Mouse (Mus musculus) embryonic fibroblast, embryonic 13.5 days (primary cell): ENCODE results near the gene Pdia6. TPM values are rescaled to one million over a fixed set of nuclear protein-coding genes. Genes with fewer than 3 reads are reported as not detected.

ENCODE experiments used
- H3K27ac ChIP-seq: 2 replicates; pipeline ENCODE4 v1.5.1; 2012; ENCODE audit warnings: low read length, control low read depth, inconsistent platforms; ENCODE audit not compliant: insufficient read depth
- H3K4me1 ChIP-seq: 2 replicates; pipeline ENCODE4 v1.6.1; 2011; ENCODE audit warnings: low read length; ENCODE audit not compliant: control insufficient read depth, insufficient read depth
- H3K4me3 ChIP-seq: 2 replicates; pipeline ENCODE4 v1.5.1; 2011; ENCODE audit warnings: mild to moderate bottlenecking, control low read depth, low read length; ENCODE audit not compliant: insufficient read depth
- CTCF ChIP-seq: IDR thresholded peaks from 2 replicates; pipeline ENCODE4 v1.5.1; 2011; ENCODE audit warnings: mild to moderate bottlenecking, control low read depth, low read length, moderate library complexity, borderline replicate concordance; ENCODE audit not compliant: insufficient read depth
- POLR2A ChIP-seq: IDR thresholded peaks from 2 replicates; pipeline ENCODE4 v1.6.1; 2011; ENCODE audit warnings: low read depth, mild to moderate bottlenecking, control low read depth, low read length, moderate library complexity
- polyA plus RNA-seq: library from polyadenylated mRNA; stranded (reverse); fragments of >200 nt; gene quantifications from 2 replicates; pipeline ENCODE4 v1.2.4, GENCODE M21; 2011; ENCODE audit warnings: low read depth; ENCODE audit not compliant: missing spikeins, insufficient read length

Pdia6 gene
- polyA plus RNA-seq, 1 experiment, result 372 TPM

- TF ChIP-seq CTCF, result no peak
- no peak for TF ChIP-seq POLR2A
- H3K4me3 ChIP-seq, result peak overlapping the region; percentile 15
- no peaks in the 10 kb centered on the region for H3K4me1 ChIP-seq
- no peak overlapping the region for H3K27ac ChIP-seq
Measured at GRCm38 (mm10) chr12:17324549-17325470, 58.5 kb downstream of the Pdia6 start.

- Histone ChIP-seq H3K4me3 (no peak within 1 kb of the TSS), H3K27ac (no peak within 1 kb of the TSS), H3K4me1 (no peaks in the 10 kb centered on the region)
- TF ChIP-seq POLR2A, result no peak
- no peak for TF ChIP-seq CTCF
Measured at GRCm38 (mm10) chr12:17329259-17329658, 62.9 kb downstream of the Pdia6 start, which contains the start of gene Atp6v1c2. TSS of gene Atp6v1c2 (minus strand) at chr12:17329359.

GRCm38 (mm10) chr12:17333459-17333858 is 67.1 kb downstream of the Pdia6 start:
- H3K4me3 ChIP-seq, result no peak overlapping the region
- no peak overlapping the region for H3K27ac ChIP-seq
- TF ChIP-seq CTCF, result no peak
- TF ChIP-seq POLR2A, result no peak
- H3K4me1 ChIP-seq, result no peaks in the 10 kb centered on the region

Other genes starting within 250 kb of the Pdia6 start
- gene Kcnf1, start 89.7 kb upstream of the Pdia6 start, polyA plus RNA-seq, result 0.46 and 0.47 TPM in 2 replicates
- not detected in 2 replicates for gene Atp6v1c2, start 62.8 kb downstream of the Pdia6 start, polyA plus RNA-seq
- 25.5 and 27.6 TPM in 2 replicates for gene Nol10, start 81.9 kb downstream of the Pdia6 start, polyA plus RNA-seq